Mouse (Mus musculus) ES-E14 (cell line): ENCODE results near the gene Chat. TPM values are rescaled to one million over a fixed set of nuclear protein-coding genes. Genes with fewer than 3 reads are reported as not detected.

ENCODE experiments used
- DNase-seq: peaks from one replicate; pipeline ENCODE4 v3.0.0-alpha.2; 2013; ENCODE audit warnings: low read depth, low spot score
- H3K27ac ChIP-seq: 2 replicates; pipeline ENCODE4 v1.5.1; 2012; ENCODE audit warnings: low read depth, mild to moderate bottlenecking, low read length, moderate library complexity, mixed read lengths; ENCODE audit not compliant: poor library complexity, insufficient read depth, severe bottlenecking
- H3K36me3 ChIP-seq: 2 replicates; pipeline ENCODE4 v1.6.1; 2012; ENCODE audit warnings: mild to moderate bottlenecking, low read length, moderate library complexity, mixed read lengths; ENCODE audit not compliant: control insufficient read depth, poor library complexity, insufficient read depth, severe bottlenecking
- H3K4me1 ChIP-seq, 2 experiments: fragments of 150-350 bp in 1 of 2; sonication (generic) in 1 of 2; 2 replicates each; pipeline ENCODE4 v1.6.1; 2012; ENCODE audit warnings: low read length in 2 of 2, mild to moderate bottlenecking in 1 of 2, mixed read lengths in 1 of 2; ENCODE audit not compliant: control insufficient read depth in 2 of 2, insufficient read depth in 2 of 2, poor library complexity in 1 of 2
- H3K4me3 ChIP-seq, 2 experiments: fragments of 150-350 bp in 1 of 2; sonication (generic) in 1 of 2; 2 replicates each; pipeline ENCODE4 v1.5.1; 2012; ENCODE audit warnings: low read length in 2 of 2, low read depth in 1 of 2, mild to moderate bottlenecking in 1 of 2, mixed read lengths in 1 of 2; ENCODE audit not compliant: insufficient read depth in 1 of 2, poor library complexity in 1 of 2, severe bottlenecking in 1 of 2
- H3K9ac ChIP-seq: 2 replicates; pipeline ENCODE4 v1.6.1; 2012; ENCODE audit warnings: low read depth, mild to moderate bottlenecking, low read length, mixed read lengths; ENCODE audit not compliant: poor library complexity, insufficient read depth, severe bottlenecking
- H3K9me3 ChIP-seq: fragments of 150-350 bp; sonication (generic); 2 replicates; pipeline ENCODE4 v1.6.1; 2012; ENCODE audit warnings: low read depth, mild to moderate bottlenecking, low read length; ENCODE audit not compliant: control insufficient read depth, insufficient read depth
- CHD2 ChIP-seq: IDR thresholded peaks from 2 replicates; pipeline ENCODE4 v1.6.1; 2014; ENCODE audit warnings: mild to moderate bottlenecking, low read depth, low read length, inconsistent platforms
- HCFC1 ChIP-seq: IDR thresholded peaks from 2 replicates; pipeline ENCODE4 v1.6.1; 2012; ENCODE audit warnings: low read length, inconsistent platforms, borderline replicate concordance; ENCODE audit not compliant: insufficient read depth
- MAFK ChIP-seq: IDR thresholded peaks from 2 replicates; pipeline ENCODE4 v1.6.1; 2014; ENCODE audit warnings: mild to moderate bottlenecking, low read depth, low read length, inconsistent platforms; ENCODE audit not compliant: insufficient read depth
- ZC3H11A ChIP-seq: IDR thresholded peaks from 2 replicates; pipeline ENCODE4 v1.6.1; 2012; ENCODE audit warnings: low read depth, mild to moderate bottlenecking, inconsistent platforms, low read length, borderline replicate concordance
- ZNF384 ChIP-seq: IDR thresholded peaks from 2 replicates; pipeline ENCODE4 v1.6.1; 2012; ENCODE audit warnings: low read depth, low read length, inconsistent platforms
- in situ Hi-C, 2 experiments: fragments of 600-800 bp; cut with MboI; formaldehyde crosslinking; loops; one replicate each; pipeline ENCODE4 v1.15.1; 2025; ENCODE audit warnings: low sequenced_read_pairs in 2 of 2, inconsistent platforms in 1 of 2; ENCODE audit not compliant: unreplicated experiment in 2 of 2
- total RNA-seq: library from RNA; depleted of rRNA; stranded (reverse); fragments of 300-350 nt; gene quantifications from 2 replicates; pipeline ENCODE4 v1.2.3, GENCODE M21; 2012

Gene Chat
- total RNA-seq, 1 experiment, result 0.09 TPM

DNA sequence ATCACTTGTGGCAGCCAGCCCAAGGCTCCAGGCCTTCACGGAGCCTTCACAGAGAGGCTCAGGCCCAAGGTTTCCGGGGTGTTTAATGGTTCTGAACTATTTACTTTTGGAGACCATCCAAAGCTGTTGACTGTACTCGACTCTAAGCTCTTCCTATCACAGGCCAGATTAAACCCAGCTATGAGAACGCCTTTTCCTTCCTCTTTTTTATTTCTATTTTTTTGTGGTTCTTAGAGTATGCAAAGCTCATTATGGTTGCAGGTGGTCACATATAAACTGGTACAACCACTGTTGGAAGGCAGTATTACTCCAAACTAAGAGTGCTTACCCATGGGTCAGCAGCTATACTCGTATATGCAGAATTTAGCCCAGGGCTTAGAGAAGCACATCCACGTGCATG, 18.8 kb downstream of the Chat start:
- in situ Hi-C loops, result no loop called here
- Histone ChIP-seq H3K9me3 (no peaks in the 10 kb centered on the region), H3K9ac (no peak overlapping the region), H3K36me3 (no peaks in the 10 kb centered on the region), H3K4me1 (no peaks in the 10 kb centered on the region; a peak in 1 of 4 replicates), H3K4me3 (no peak overlapping the region), H3K27ac (no peak overlapping the region)
- DNase-seq, result no peak
- TF ChIP-seq CHD2 (no peak), ZC3H11A (no peak), ZNF384 (no peak), MAFK (no peak), HCFC1 (no peak)

DNA sequence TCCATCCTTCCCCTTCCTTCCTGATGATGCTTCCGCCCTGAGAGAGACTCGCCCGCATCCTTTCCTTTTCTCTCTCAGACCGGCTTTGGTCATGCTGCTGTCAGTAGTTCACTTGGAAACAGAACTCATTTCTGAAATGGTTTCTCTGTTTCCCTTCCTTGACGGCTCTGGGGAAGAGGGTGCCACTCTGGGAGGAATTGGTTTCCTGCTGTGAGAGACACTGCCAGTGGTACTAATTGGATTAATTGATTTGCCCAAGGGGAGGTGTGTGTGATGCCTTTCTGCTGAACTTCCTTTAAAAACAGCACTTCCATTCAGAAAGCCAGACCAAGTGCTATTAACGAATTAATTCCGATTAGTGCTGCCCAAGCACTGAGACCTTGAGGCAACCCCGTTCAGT, 22.3 kb downstream of the Chat start:
- no peak for DNase-seq
- H3K4me3 ChIP-seq, result no peak overlapping the region
- no peaks in the 10 kb centered on the region for H3K9me3 ChIP-seq
- no peaks in the 10 kb centered on the region; a peak in 1 of 4 replicates for H3K4me1 ChIP-seq
- in situ Hi-C loops, result no loop called here
- TF ChIP-seq HCFC1 (no peak), MAFK (no peak), ZC3H11A (no peak), CHD2 (no peak), ZNF384 (no peak)
- H3K9ac ChIP-seq, result no peak overlapping the region
- no peaks in the 10 kb centered on the region for H3K36me3 ChIP-seq
- H3K27ac ChIP-seq, result no peak overlapping the region

DNA sequence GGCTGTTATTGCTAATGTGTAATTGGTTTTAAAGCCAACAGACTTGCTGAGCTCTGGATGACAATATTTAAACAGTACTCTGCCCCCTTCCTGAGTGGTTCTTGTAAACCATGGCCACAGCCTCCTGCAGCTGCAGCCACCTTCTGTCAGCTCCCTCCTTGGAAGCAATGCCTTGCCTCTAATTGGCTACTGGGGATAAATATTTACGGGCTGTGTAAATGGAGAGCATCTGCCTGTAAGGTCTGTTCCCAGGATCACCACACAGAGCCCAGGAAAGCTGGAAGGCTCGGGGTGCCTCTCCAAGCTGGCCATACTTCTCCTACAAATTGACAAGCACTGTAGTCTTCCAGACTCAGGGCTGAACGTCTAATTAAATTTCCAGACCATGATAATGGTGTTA, 26.0 kb downstream of the Chat start:
- no peaks in the 10 kb centered on the region for H3K9me3 ChIP-seq
- H3K4me3 ChIP-seq, result no peak overlapping the region
- no peaks in the 10 kb centered on the region for H3K36me3 ChIP-seq
- H3K27ac ChIP-seq, result no peak overlapping the region
- H3K9ac ChIP-seq, result no peak overlapping the region
- no peaks in the 10 kb centered on the region for H3K4me1 ChIP-seq
- in situ Hi-C loops, result no loop called here
- DNase-seq, result no peak
- no peak for TF ChIP-seq ZC3H11A
- no peak for TF ChIP-seq MAFK
- TF ChIP-seq HCFC1, result no peak
- TF ChIP-seq CHD2, result no peak
- no peak for TF ChIP-seq ZNF384

DNA sequence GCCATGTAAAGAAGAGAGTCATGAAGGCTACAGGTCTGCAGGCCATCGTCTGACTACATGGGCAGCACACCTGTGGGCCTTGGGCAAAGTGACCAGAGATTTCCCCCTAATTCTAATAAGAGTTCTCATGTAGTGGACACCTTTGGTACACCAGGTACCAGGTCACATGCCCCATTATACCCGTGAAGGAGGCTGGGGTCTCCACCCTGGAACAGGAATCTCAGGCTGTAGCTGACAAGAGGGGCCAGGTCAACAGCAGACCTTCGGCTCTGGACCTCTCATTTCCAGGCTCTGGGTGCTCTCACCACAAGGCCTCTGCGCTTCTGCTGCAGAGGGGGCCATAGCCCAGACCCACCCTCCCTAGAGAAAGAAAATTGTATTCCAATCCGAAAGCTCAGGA, 26.5 kb downstream of the Chat start:
- no peaks in the 10 kb centered on the region for H3K4me1 ChIP-seq
- TF ChIP-seq MAFK (no peak), ZC3H11A (no peak), HCFC1 (no peak), CHD2 (no peak), ZNF384 (no peak)
- no peaks in the 10 kb centered on the region for H3K9me3 ChIP-seq
- H3K36me3 ChIP-seq, result no peaks in the 10 kb centered on the region
- no peak overlapping the region for H3K4me3 ChIP-seq
- in situ Hi-C loops, result no loop called here
- H3K9ac ChIP-seq, result no peak overlapping the region
- no peak overlapping the region for H3K27ac ChIP-seq
- no peak for DNase-seq

DNA sequence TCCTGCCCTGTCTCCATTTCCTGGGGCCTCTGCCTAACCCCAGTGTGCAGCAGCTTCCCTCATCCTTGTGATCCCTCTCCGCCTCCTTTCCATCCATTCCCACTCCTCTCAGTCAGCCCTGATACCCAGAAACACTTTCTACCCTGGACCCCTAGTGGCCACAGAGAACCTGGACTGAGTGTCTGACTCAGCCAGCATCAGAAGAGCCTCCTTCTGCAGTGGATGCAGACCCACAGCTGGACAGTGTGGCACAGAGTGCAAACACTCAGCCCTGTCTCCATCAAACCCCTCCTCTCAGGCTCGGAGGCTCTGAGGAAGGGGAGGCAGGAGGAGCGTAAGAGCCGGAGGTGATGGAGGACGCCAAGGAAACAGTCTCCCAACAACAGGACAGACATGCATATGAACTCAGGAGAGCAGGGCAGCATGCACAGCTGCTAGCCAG, 28.4 kb downstream of the Chat start:
- H3K9ac ChIP-seq, result no peak overlapping the region
- TF ChIP-seq HCFC1 (no peak), CHD2 (no peak), ZNF384 (no peak), ZC3H11A (no peak), MAFK (no peak)
- no peaks in the 10 kb centered on the region for H3K9me3 ChIP-seq
- H3K27ac ChIP-seq, result no peak overlapping the region
- in situ Hi-C loops, result no loop called here
- DNase-seq, result peak; percentile 13
- H3K4me1 ChIP-seq, result no peaks in the 10 kb centered on the region
- no peak overlapping the region for H3K4me3 ChIP-seq
- H3K36me3 ChIP-seq, result no peaks in the 10 kb centered on the region
